29 mouse cellular contexts compared by ENCODE assay signal in the genomic region with DNA sequence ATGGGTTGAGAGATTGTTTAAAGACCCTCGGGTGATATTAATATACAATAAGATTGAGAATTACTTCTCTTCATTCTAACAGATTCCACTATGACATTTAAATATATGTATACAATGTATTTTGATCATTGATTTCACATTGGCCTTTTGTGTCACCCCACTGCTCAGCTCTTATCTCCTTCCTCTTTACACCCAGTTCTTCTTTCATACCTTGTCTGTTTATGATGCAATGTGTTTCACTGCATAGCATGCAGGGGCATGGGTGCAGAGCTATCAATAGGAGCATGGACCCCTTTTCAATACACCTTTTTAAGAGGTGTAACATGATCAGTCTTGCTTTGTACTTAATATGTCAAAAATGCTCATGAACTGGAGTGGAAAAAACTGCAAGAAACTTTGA. TPM values are rescaled to one million over a fixed set of nuclear protein-coding genes. Genes with fewer than 3 reads are reported as not detected.
A peak's percentile ranks its signal among the peaks of the same experiment; 100 is the strongest.
DNase-seq lines count a peak whose midpoint lies in the region; ATAC-seq and TF ChIP-seq lines count a peak whose summit lies in the region.
"Had no signal": no experiment of that assay in that cellular context is flagged by ENCODE, and none has a peak within 500 bp of the region (broad histone marks: within the 10 kb centered on the region; RNA-seq: fewer than 3 reads in every experiment).

No protein-coding gene starts in this region.

- no peak overlapping the region for H3K27ac ChIP-seq in MEL (ENCODE audit: control insufficient read depth, low read depth, low read length)

- no peak overlapping the region for H3K4me3 ChIP-seq in MEL (ENCODE audit: control insufficient read depth in 1 of 2, insufficient read depth in 1 of 2, low read depth in 2 of 2, low read length in 2 of 2)

- H3K27me3 ChIP-seq in MEL (ENCODE audit: control insufficient read depth in 1 of 2, insufficient read depth in 2 of 2, low read length in 2 of 2): no peaks in the 10 kb centered on the region
- H3K27me3 ChIP-seq: CH12.LX, Patski had no signal

- no peak for TF ChIP-seq RAD21 in MEL (IDR thresholded peaks at IDR 0.05; ENCODE audit: low read depth, low read length)

- ATAC-seq in granulocyte monocyte progenitor cell, adult 5-6 weeks (replicated peaks; ENCODE audit: poor library complexity, severe bottlenecking): peak; percentile 87
- ATAC-seq in megakaryocyte, adult 5-6 weeks (ENCODE audit: poor library complexity, severe bottlenecking): 0 out of 2 replicates have a peak, but pooled peaks have one; percentile 30
- ATAC-seq: activated CD4-positive, CD25-positive, alpha-beta regulatory T cell, adult 4 months; CD4-positive, CD25-positive, alpha-beta regulatory T cell, adult 4 months; Patski had no signal

- H3K9me3 ChIP-seq in MEL (replicated peaks; ENCODE audit: insufficient read depth, low read length): no peaks in the 10 kb centered on the region
- H3K9me3 ChIP-seq: G1E had no signal

- DNase-seq in A20 (ENCODE audit: low read depth, low spot score) (peak; percentile 8), MEL (ENCODE audit: low read depth, low spot score) (peak; percentile 37)
- DNase-seq in kidney, postnatal 36 days: no peak
- no peak for DNase-seq in layer of hippocampus, postnatal 10 days (ENCODE audit: low spot score in 2 of 2)
- no peak for DNase-seq in ovary, adult 18-20 months (ENCODE audit: low spot score)
- no peak for DNase-seq in natural killer cell, adult 2 months (ENCODE audit: low spot score in 2 of 2)
- DNase-seq: adrenal gland, adult 2 months; adrenal gland, adult 8-10 months; adrenal gland, postnatal 10 days; adrenal gland, postnatal 14 days; adrenal gland, postnatal 25 days; adrenal gland, postnatal 36 days; B cell, adult 2 months; cerebellum, adult 11 months; cerebellum, adult 11-12 months; cerebellum, adult 18-20 months; cerebellum, adult 2 months had no signal

- TF ChIP-seq EP300 in MEL (IDR thresholded peaks at IDR 0.05; ENCODE audit: low read depth in 1 of 2, low read length in 2 of 2): peak; percentile 38 to 74; a peak in 2 of 4 replicates

- peaks cover 13 to 16% of the 10 kb centered on the region in 2 experiments for H3K4me1 ChIP-seq in MEL (ENCODE audit: control insufficient read depth in 1 of 2, insufficient read depth in 2 of 2, low read length in 2 of 2)

- no peaks in the 10 kb centered on the region for H3K79me2 ChIP-seq in MEL (ENCODE audit: control insufficient read depth, insufficient read depth, low read length, poor library complexity)

- peaks cover 0 to 12% of the 10 kb centered on the region in 2 experiments; a peak in 2 of 4 replicates for H3K36me3 ChIP-seq in MEL (ENCODE audit: control insufficient read depth in 1 of 2, insufficient read depth in 2 of 2, low read length in 2 of 2)
- H3K36me3 ChIP-seq: G1E had no signal

- no peak overlapping the region for H3K9ac ChIP-seq in MEL (ENCODE audit: control insufficient read depth, low read depth, low read length, poor library complexity, severe bottlenecking)

- TF ChIP-seq CTCF in MEL (IDR thresholded peaks at IDR 0.05 in 2 of 3, conservative IDR thresholded peaks at IDR 0.05 in 1 of 3; ENCODE audit: control insufficient read depth in 1 of 3, insufficient read depth in 1 of 3, low read depth in 2 of 3, low read length in 3 of 3, poor library complexity in 1 of 3, severe bottlenecking in 1 of 3): no peak

- TF ChIP-seq POLR2A in MEL (IDR thresholded peaks at IDR 0.05; ENCODE audit: control insufficient read depth in 1 of 2, insufficient read depth in 1 of 2, low read depth in 1 of 2, low read length in 2 of 2, poor library complexity in 1 of 2): no peak

TF ChIP-seq in MEL, 35 proteins besides CTCF, POLR2A, EP300 and RAD21:
- TF ChIP-seq MEF2A (IDR thresholded peaks at IDR 0.05; ENCODE audit: extremely low read depth, insufficient replicate concordance, low read depth, low read length, poor library complexity, severe bottlenecking): no peak
- 0 out of 2 replicates have a peak, but pooled peaks have one; percentile 15 for TF ChIP-seq RCOR1 (IDR thresholded peaks at IDR 0.05; ENCODE audit: low read depth, low read length)
- TF ChIP-seq MYB (IDR thresholded peaks at IDR 0.05; ENCODE audit: low read depth, low read length): no peak
- TF ChIP-seq TBP (IDR thresholded peaks at IDR 0.05; ENCODE audit: low read depth, low read length): no peak
- no peak for TF ChIP-seq HCFC1 (IDR thresholded peaks at IDR 0.05; ENCODE audit: low read depth, low read length)
- TF ChIP-seq SMC3 (IDR thresholded peaks at IDR 0.05; ENCODE audit: low read depth, low read length): no peak
- TF ChIP-seq MYC (IDR thresholded peaks at IDR 0.05; ENCODE audit: low read depth, low read length): no peak
- TF ChIP-seq SIN3A (IDR thresholded peaks at IDR 0.05; ENCODE audit: low read length): no peak
- TF ChIP-seq ETS1 (IDR thresholded peaks at IDR 0.05; ENCODE audit: low read depth, low read length): peak; percentile 32; the same call in 1 of the 2 replicates
- no peak for TF ChIP-seq POLR2AphosphoS2 (IDR thresholded peaks at IDR 0.05; ENCODE audit: low read length)
- TF ChIP-seq ZC3H11A (IDR thresholded peaks at IDR 0.05; ENCODE audit: low read depth, low read length): no peak
- no peak for TF ChIP-seq ELF1 (IDR thresholded peaks at IDR 0.05; ENCODE audit: low read depth, low read length)
- peak; percentile 55 for TF ChIP-seq GATA1 (IDR thresholded peaks at IDR 0.05; ENCODE audit: low read depth, low read length)
- TF ChIP-seq GABPA (IDR thresholded peaks at IDR 0.05; ENCODE audit: low read depth, low read length): no peak
- TF ChIP-seq TCF12 (IDR thresholded peaks at IDR 0.05; ENCODE audit: low read depth, low read length): peak; percentile 51; the same call in 1 of the 2 replicates
- TF ChIP-seq E2F4 (IDR thresholded peaks at IDR 0.05; ENCODE audit: borderline replicate concordance, low read depth, low read length): no peak

RNA-seq across cellular contexts. Expression of a gene that starts 17.1 kb away (rescaled TPM):
- total RNA-seq in MEL (2012; rRNA removed): not detected in 2 replicates
- polyA plus RNA-seq in MEL (2012; ENCODE audit: insufficient read depth in 1 of 2, insufficient read length in 2 of 2, low read depth in 1 of 2, low replicate concordance in 2 of 2, missing spikeins in 1 of 2): not detected
- total RNA-seq in granulocyte monocyte progenitor cell, adult 5-6 weeks (2014; fragmentation: Nextera tagmentation): not detected in 2 replicates
- not detected in 2 replicates for total RNA-seq in granulocyte monocyte progenitor cell, adult 5-6 weeks (2017)
- total RNA-seq in megakaryocyte, adult 5-6 weeks (2015): not detected in 2 replicates
- total RNA-seq in megakaryocyte, adult 5-6 weeks (2017): not detected in 2 replicates
- total RNA-seq in layer of hippocampus, postnatal 10 days (2021): not detected
- total RNA-seq: adrenal gland, adult 18-20 months; adrenal gland, adult 2 months; adrenal gland, adult 8-10 months; adrenal gland, postnatal 10 days; adrenal gland, postnatal 14 days; adrenal gland, postnatal 25 days; adrenal gland, postnatal 36 days; adrenal gland, postnatal 4 days; ES-E14; G1E had no signal
- polyA plus RNA-seq: activated CD4-positive, CD25-positive, alpha-beta regulatory T cell, adult 4 months; adrenal gland, adult 2 months; brain, embryonic 14.5 days; C2C12; CD4-positive, CD25-positive, alpha-beta regulatory T cell, adult 4 months; cerebellum, adult 2 months; G1E had no signal

RNA-seq across cellular contexts. Expression of a gene that starts 33.4 kb away (rescaled TPM):
- total RNA-seq in MEL (2012; rRNA removed): not detected in 2 replicates
- not detected for polyA plus RNA-seq in MEL (2012; ENCODE audit: insufficient read depth in 1 of 2, insufficient read length in 2 of 2, low read depth in 1 of 2, low replicate concordance in 2 of 2, missing spikeins in 1 of 2)
- total RNA-seq in granulocyte monocyte progenitor cell, adult 5-6 weeks (2014; fragmentation: Nextera tagmentation): not detected in 2 replicates
- not detected in 2 replicates for total RNA-seq in granulocyte monocyte progenitor cell, adult 5-6 weeks (2017)
- not detected in 2 replicates for total RNA-seq in megakaryocyte, adult 5-6 weeks (2015)
- total RNA-seq in megakaryocyte, adult 5-6 weeks (2017): not detected in 2 replicates
- not detected for total RNA-seq in layer of hippocampus, postnatal 10 days (2021)
- total RNA-seq: adrenal gland, adult 18-20 months; adrenal gland, adult 2 months; adrenal gland, adult 8-10 months; adrenal gland, postnatal 10 days; adrenal gland, postnatal 14 days; adrenal gland, postnatal 25 days; adrenal gland, postnatal 36 days; adrenal gland, postnatal 4 days; CH12.LX; ES-E14; G1E had no signal
- polyA plus RNA-seq: activated CD4-positive, CD25-positive, alpha-beta regulatory T cell, adult 4 months; adrenal gland, adult 2 months; brain, embryonic 14.5 days; C2C12; CD4-positive, CD25-positive, alpha-beta regulatory T cell, adult 4 months; cerebellum, adult 2 months; G1E; Patski had no signal

RNA-seq across cellular contexts. Expression of a gene that starts 39.3 kb away (rescaled TPM):
- not detected in 2 replicates for total RNA-seq in MEL (2012; rRNA removed)
- polyA plus RNA-seq in MEL (2012; ENCODE audit: insufficient read depth in 1 of 2, insufficient read length in 2 of 2, low read depth in 1 of 2, low replicate concordance in 2 of 2, missing spikeins in 1 of 2): not detected
- 4.7 and 15.8 TPM in 2 replicates for total RNA-seq in granulocyte monocyte progenitor cell, adult 5-6 weeks (2014; fragmentation: Nextera tagmentation)
- 5.1 and 11.9 TPM in 2 replicates for total RNA-seq in granulocyte monocyte progenitor cell, adult 5-6 weeks (2017)
- 0.16 and 0.67 TPM in 2 replicates for total RNA-seq in megakaryocyte, adult 5-6 weeks (2015)
- total RNA-seq in megakaryocyte, adult 5-6 weeks (2017): 1.1 TPM in 1 of 2 replicates, not detected in the other
- not detected for total RNA-seq in layer of hippocampus, postnatal 10 days (2021)
- total RNA-seq: ES-E14 had no signal
- polyA plus RNA-seq: activated CD4-positive, CD25-positive, alpha-beta regulatory T cell, adult 4 months; adrenal gland, adult 2 months; brain, embryonic 14.5 days; C2C12; CD4-positive, CD25-positive, alpha-beta regulatory T cell, adult 4 months; cerebellum, adult 2 months; G1E; Patski had no signal

RNA-seq across cellular contexts. Expression of a gene that starts 39.9 kb away (rescaled TPM):
- total RNA-seq in MEL (2012; rRNA removed): 58.3 and 59.6 TPM in 2 replicates
- 10 to 100 TPM in 1 of 2 experiments, not detected in 1; 46.8 TPM for polyA plus RNA-seq in MEL (2012; ENCODE audit: insufficient read depth in 1 of 2, insufficient read length in 2 of 2, low read depth in 1 of 2, low replicate concordance in 2 of 2, missing spikeins in 1 of 2)
- 76.7 and 90.4 TPM in 2 replicates for total RNA-seq in granulocyte monocyte progenitor cell, adult 5-6 weeks (2014; fragmentation: Nextera tagmentation)
- 103 and 113 TPM in 2 replicates for total RNA-seq in granulocyte monocyte progenitor cell, adult 5-6 weeks (2017)
- 34.2 and 38.7 TPM in 2 replicates for total RNA-seq in megakaryocyte, adult 5-6 weeks (2015)
- 50.3 and 50.5 TPM in 2 replicates for total RNA-seq in megakaryocyte, adult 5-6 weeks (2017)
- 10 to 100 TPM; 45.4 to 46.7 TPM for total RNA-seq in layer of hippocampus, postnatal 10 days (2021)

Comparison
In these comparisons a context has a peak if more than half of its experiments do, and no peak if none do; other contexts are left out.
1. DNase-seq: peak in A20 (single experiment) and MEL (single experiment); none in kidney, postnatal 36 days (0 of 2), layer of hippocampus, postnatal 10 days (0 of 2), ovary, adult 18-20 months (single experiment) and natural killer cell, adult 2 months (0 of 2).